Mouse (Mus musculus): Measurements from ENCODE around the gene Clec2h. TPM values are rescaled to one million over a fixed set of nuclear protein-coding genes. Genes with fewer than 3 reads are reported as not detected.
"Not testable (repeated sequence)": the region's sequence is repeated elsewhere in the genome, so short reads cannot be mapped to it uniquely, and the experiment has no call there.

The Clec2h gene
- not detected in 2 replicates for total RNA-seq (2017)

GRCm38 (mm10) chr6:128662206-128662605 lies at the start of gene Clec2h:
Gene Clec2h (plus strand): TSS chr6:128662385.
- ATAC-seq (replicated peaks; ENCODE audit: low read depth, poor library complexity, severe bottlenecking), result peak; percentile 54

GRCm38 (mm10) chr6:128622733-128623132 lies 39.5 kb upstream of the Clec2h start:
- no peak for ATAC-seq (replicated peaks; ENCODE audit: low read depth, poor library complexity, severe bottlenecking)

DNA sequence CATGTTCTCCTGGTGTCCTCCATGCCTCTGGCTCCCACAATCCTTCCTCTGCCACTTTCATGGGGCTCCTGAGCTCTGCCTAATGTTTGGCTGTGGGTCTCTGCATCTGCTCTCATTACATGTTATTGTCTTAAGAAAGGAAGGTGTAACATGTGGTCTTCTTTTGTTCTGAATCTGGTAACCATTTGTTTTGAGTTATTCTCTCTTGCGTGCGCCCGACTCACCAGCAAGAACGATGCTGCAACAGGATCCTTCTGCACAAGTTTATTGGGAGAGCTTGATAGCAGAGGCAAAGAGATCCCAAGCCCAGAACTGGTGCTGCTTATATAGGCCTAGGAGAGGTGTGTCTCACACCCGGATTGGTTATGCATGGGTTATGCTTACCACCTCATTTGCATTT lies 38.8 kb upstream of the Clec2h start, which contains the start of gene Klrb1a:
TSS of gene Klrb1a (minus strand) at position 101 of the 400 bp plus-strand sequence.
- not testable (repeated sequence) for ATAC-seq (replicated peaks; ENCODE audit: low read depth, poor library complexity, severe bottlenecking)

DNA sequence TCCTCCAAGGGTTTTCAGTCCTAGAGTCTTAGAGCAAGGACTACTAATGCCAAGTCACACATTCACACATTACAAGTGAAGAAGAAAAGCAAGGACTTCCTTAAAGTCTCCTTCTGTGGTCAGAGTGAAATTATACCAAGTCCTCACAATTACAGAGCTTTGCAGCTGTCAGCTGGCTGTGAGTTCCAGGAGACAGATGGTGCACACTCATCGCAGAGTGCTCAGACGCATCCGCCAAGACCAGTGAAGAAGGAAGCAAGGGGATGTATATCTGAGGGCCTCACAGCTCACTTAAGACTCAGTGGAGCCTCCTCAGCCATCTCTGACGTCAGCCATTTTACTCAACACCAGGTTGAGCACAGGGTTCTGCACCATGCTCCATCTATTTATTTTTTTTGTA lies 37.8 kb upstream of the Clec2h start:
- peak; percentile 85 for ATAC-seq (replicated peaks; ENCODE audit: low read depth, poor library complexity, severe bottlenecking)

- not testable (repeated sequence) for ATAC-seq (replicated peaks; ENCODE audit: low read depth, poor library complexity, severe bottlenecking)
Observed at GRCm38 (mm10) chr6:128625246-128625645, 36.9 kb upstream of the Clec2h start.

GRCm38 (mm10) chr6:128629771-128630739 lies 32.1 kb upstream of the Clec2h start:
- peak; percentile 95 for ATAC-seq (replicated peaks; ENCODE audit: low read depth, poor library complexity, severe bottlenecking)

DNA sequence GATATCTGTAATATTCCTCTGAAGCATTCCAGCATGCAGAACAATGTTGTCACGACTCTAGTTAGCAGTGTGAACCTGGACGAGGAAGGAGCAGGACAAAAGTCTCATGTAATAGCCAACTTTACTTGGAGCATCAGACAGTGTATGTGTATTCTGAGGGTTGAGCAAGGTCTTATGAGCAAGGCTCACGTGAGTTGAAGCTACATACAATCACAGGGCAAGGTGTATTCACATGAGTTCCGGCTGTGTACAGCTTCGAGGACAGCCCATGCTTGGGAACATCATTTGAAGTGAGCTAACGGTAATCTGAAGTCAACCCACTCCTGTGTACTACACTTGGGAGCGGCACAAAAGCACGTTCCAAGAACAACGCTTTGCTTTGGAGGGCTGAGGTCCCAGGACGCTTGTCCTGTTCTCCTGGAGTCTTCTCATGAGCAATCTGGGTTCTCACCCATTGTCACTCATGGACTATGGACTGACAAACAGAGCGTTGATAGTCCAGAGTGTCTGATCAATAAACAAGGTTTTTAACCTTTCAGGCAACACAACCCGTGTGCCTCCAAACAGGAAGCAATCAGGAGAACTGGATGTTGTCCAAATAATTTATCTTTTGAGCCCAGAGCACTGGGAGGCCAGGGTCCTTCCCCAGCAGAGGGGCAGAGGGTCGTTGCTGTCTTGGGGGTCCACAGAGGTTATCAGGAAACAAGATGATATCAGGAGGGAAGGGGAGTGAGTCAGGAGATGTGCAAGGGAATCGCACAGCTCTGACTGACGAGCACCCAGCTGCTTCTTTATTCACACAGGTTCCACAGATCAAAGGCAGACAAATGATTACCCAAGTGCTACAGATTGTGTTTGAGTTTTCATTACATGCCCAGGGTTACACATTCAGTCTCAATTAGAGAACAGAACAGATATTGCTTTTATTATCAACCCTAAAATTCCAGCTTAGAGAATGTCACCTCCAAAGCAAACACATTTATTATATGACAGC lies 31.0 kb upstream of the Clec2h start:
- ATAC-seq (replicated peaks; ENCODE audit: low read depth, poor library complexity, severe bottlenecking), result not testable (repeated sequence)

- ATAC-seq (replicated peaks; ENCODE audit: low read depth, poor library complexity, severe bottlenecking), result no peak
Observed at GRCm38 (mm10) chr6:128640673-128641072, 21.5 kb upstream of the Clec2h start.

GRCm38 (mm10) chr6:128641116-128641716 lies 21.0 kb upstream of the Clec2h start:
- ATAC-seq (replicated peaks; ENCODE audit: low read depth, poor library complexity, severe bottlenecking), result peak; percentile 39; the same call in 1 of the 2 replicates

DNA sequence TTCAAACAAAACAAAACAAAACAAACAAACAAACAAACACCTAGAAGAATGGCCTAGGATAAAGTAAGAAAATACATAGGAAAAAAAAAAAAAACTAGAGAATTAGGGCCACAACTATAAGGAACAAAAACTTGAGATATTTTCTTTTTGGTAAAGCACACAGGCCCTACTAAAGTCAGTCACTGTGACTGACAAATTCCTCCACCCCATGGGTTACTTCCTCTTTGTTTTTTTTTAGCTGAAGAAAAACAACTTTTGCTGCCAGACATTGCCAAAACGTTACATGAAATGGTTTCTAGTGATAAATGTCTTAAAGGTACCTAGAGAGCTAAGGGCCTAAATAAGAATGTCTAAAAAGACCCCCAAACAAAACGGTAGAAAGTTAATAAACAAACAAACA lies 18.2 kb upstream of the Clec2h start:
- no peak for ATAC-seq (replicated peaks; ENCODE audit: low read depth, poor library complexity, severe bottlenecking)

DNA sequence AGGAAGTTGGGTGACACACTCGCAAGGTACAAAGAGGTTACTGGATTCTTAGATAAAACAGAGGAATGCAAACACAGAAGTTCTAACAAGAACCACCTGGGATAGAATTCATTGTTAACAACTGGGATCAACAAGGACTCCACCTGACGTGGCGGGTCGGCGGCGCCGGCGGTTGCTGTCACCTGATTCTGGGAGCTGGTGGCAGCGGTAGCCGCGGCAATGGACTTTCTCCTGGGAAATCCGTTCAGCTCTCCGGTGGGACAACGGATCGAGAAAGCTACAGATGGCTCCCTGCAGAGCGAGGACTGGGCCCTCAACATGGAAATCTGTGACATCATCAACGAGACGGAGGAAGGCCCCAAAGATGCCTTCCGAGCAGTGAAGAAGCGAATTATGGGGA lies 17.5 kb upstream of the Clec2h start:
- ATAC-seq (replicated peaks; ENCODE audit: low read depth, poor library complexity, severe bottlenecking), result peak; percentile 59

- not testable (repeated sequence) for ATAC-seq (replicated peaks; ENCODE audit: low read depth, poor library complexity, severe bottlenecking)
Observed at GRCm38 (mm10) chr6:128645708-128646107, 16.5 kb upstream of the Clec2h start.

- no peak for ATAC-seq (replicated peaks; ENCODE audit: low read depth, poor library complexity, severe bottlenecking)
Observed at GRCm38 (mm10) chr6:128649681-128650080, 12.5 kb upstream of the Clec2h start.

GRCm38 (mm10) chr6:128650187-128650586 lies 12.0 kb upstream of the Clec2h start:
- ATAC-seq (replicated peaks; ENCODE audit: low read depth, poor library complexity, severe bottlenecking), result no peak

- ATAC-seq (replicated peaks; ENCODE audit: low read depth, poor library complexity, severe bottlenecking), result not testable (repeated sequence)
Observed at GRCm38 (mm10) chr6:128650827-128651226, 11.4 kb upstream of the Clec2h start.

DNA sequence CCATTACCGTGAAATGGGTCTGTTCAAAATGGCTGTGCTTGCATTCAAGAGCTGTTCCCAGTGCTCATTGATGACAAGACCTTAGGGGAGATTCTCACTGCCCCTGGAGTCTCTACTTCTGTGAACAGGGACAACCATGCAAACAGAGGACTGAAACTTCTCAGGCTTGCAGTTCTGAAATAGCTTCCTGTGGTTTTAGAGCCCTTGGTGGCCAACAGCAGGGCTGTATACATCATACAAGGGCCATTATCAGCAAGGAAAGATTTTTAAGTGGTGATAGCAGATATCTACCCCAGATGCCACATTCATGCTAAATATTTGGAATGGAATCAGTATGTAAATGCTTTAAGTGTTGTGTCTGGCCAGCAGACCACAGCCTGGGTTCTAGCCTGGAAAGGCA lies 9.2 kb upstream of the Clec2h start:
- peak; percentile 68 for ATAC-seq (replicated peaks; ENCODE audit: low read depth, poor library complexity, severe bottlenecking)

DNA sequence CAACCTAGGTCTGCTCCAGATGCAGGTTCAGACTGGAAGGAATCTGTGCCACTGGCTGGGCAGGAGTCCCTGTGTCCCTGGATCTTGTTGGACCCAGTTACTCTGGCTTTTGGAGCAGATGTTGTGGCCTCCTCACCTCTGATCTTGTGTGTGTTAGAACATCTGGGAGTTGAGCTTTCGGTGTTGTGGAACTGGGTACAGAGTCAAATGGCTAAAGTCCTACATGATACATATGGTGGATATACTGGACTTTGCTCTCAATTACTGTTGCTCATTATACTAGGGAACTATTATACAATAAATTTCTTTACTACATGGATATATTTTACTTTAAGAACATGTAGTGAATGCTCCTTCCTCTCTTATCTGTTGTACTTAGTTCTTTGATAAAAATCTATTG lies 936 bp upstream of the Clec2h start:
- ATAC-seq (replicated peaks; ENCODE audit: low read depth, poor library complexity, severe bottlenecking), result no peak

DNA sequence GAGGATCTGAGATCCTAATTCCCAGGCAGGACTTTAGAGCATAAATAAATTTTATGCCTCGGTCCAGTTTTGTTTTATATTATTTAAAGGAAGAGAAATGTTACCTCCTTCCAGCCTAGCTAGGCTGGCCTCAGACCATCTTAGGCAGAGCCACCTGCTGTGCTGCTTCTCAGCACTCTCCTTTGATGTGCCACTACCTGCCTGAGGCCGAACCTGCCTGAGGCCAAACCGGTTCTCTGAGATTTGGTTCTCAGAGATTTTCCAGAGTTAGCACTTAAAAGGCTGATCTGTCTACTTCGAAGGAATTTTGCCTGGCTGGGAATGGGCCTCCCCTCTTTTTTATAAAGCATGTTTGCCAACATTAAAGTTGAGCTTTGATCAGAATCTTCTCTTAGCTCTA lies 7.8 kb downstream of the Clec2h start:
- ATAC-seq (replicated peaks; ENCODE audit: low read depth, poor library complexity, severe bottlenecking), result no peak

- ATAC-seq (replicated peaks; ENCODE audit: low read depth, poor library complexity, severe bottlenecking), result no peak
Observed at GRCm38 (mm10) chr6:128679574-128679973, 17.4 kb downstream of the Clec2h start.

DNA sequence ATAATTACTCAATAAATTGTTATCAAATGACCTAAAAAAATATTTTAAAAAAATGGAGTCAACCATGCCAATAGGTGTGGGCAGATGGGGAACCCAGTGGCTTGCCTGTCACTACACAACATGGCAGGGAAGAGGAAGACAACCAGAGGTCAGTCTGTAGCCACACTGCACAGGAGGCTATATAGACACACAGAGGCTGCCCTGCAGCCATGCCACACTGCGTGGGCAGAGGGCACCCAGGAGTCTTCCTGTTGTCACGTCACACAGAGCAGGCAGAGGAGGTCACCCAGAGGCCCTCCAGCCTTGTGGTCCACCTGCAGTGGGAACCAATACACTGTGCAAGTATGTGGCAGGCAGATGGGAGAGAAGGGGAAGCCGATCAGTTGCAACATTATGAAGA lies 39.5 kb downstream of the Clec2h start:
- ATAC-seq (replicated peaks; ENCODE audit: low read depth, poor library complexity, severe bottlenecking), result no peak

Data from common myeloid progenitor, adult 5-6 weeks (primary cell).